Mouse (Mus musculus): ENCODE data around the gene Amer2.
"Not testable (repeated sequence)": the region's sequence is repeated elsewhere in the genome, so short reads cannot be mapped to it uniquely, and the experiment has no call there.

The Amer2 gene

DNA sequence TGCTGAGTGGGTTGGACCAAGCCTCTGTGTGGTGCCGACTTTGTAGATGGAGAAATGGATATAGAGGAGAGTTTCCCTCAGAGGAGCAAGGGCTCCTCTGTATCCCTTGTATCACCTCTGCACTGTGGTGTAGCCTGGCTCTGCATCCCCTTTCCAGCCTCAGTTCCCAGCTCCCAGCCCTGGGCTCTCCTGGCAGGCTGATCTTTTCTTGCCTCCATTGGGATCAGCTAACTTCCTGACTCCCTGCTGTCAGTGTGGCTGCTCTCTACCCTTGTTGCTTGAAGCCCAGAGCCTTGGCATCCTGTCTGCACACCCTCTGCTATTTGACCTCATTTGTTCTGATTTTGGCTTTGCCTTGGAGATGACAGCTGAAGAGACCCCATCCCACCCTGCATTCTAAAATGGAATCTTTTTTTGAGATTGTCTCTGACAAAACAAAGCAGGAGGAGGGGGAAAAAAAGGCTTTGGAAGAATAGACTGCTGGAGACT is at the start of gene Amer2:
Gene Amer2, plus strand, starts transcription at position 439 of the 489 bp plus-strand sequence.
- no peak for DNase-seq (ENCODE audit: low spot score in 2 of 2)

DNA sequence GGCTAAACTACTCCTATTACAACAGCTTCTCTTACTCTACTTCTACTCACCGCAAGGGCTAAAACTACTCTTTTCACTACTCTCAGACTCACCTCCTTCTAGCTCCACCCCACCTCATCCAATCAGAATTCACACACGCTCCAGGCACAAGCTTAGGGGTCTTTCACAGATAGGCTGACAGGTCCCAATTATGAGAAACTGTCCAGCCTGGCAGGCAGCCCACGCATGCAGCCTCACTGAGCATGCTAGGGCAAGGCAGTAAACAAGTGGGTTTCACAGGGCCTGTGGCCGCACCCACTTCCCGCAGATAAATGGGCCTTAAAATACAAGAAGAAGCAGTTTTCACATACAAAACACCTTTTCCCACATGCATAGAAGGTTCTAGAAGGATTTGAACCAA is 33.1 kb upstream of the Amer2 start:
- not testable (repeated sequence) for DNase-seq (ENCODE audit: low spot score in 2 of 2)

DNA sequence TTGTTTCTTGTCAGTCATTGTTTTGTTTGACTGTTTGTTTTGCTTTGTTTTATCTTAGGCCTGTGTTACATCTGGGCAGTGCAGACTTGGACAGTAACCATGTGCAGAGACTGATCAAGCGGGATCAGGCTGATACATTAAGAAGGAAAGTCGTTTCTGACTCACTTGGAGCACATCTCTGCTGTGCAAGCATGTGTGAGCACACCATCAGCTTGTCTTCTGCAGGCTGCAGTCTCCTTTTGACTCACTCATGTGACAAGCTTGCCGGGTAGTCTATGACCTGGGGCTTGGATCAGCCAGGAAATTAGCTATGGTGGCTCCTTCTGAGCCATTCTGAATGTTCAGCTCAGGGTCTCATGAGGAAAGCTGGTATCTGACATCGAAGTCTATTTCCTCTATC is 32.5 kb upstream of the Amer2 start:
- no peak for DNase-seq (ENCODE audit: low spot score in 2 of 2)

DNA sequence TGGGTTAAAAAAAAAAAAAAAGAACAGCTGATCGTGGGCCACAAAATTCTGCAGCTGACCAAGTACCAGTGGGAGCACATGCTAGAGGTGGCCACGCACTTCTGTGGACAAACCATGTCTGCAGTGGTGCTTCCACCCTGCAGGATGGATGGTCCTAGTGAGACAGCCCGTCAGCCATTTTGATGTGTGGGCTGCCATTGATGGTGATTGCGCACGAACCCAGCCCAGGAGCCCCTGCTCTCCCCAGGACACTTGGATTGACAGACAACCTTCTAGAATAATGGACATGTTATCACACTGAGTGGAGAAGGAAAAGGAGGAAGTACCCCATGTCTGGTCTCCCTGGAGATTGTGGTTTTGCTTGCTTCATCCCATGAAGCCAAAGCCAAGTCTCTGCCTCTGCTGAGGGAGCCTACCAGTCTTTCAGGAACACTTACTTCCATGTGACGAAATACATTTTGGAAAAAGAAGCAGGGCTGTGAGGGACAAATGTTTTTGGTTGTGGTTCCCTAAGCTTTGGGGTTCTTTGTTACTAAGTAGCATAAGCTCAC is 27.7 kb upstream of the Amer2 start:
- DNase-seq (ENCODE audit: low spot score in 2 of 2), result no peak

DNA sequence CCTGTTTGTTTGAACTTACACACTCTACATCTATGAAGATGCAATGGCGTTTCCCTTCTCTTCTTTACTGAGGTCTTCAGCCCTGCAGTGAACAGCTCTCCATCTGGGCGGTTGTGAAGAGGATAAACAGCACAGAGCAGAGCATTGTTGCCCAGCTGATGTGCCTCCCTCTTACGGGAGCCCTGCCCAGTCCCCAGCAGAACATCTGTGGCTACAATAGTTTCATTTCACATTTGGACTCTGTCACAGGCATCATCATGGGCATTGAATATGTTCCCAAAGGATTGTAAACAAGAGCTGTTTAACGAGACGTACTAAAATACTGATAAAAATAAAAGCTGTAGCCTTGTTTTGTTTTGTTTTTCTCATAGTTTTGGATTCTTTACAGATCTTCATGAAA is 14.7 kb upstream of the Amer2 start:
- no peak for DNase-seq (ENCODE audit: low spot score in 2 of 2)

DNA sequence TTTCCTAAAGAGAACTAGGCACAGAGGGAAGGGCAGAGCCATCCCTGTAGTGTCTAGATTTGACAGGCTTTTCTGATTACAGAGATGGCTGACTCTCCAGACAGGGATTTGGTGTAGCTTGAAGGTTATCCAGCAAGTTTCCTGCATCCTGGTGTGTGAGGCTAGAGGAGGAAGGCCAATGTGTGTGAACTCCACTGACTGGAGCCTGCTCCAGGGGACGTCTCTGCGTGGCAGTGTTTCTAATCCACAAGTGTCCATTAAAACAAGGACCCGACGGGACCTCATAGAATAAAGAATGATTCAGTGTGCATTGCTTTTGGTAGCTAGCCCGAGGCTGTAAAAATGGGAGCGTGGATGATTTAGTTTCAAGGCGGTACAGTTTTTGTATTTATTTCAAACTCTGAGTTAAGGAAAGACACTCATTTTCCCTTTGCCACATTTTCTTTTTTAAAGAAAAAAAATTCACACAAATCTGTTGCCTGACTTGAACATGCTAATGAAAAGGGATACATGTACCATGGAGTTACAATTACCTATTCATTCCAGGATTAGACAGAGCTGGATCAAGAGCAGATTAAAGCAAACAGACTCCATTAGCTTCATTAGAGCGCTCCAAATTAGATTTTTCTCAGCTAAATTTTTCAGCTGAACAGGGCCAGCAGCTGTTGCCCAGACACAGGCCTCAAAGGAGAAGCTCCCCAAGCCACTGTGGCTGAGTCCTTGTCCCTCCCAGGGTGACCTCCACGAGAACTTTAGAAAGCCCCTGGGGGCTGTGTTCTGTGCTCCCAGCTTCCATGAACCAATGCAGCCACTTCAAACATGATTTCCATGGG is 11.5 kb upstream of the Amer2 start:
- DNase-seq (ENCODE audit: low spot score in 2 of 2), result no peak

DNA sequence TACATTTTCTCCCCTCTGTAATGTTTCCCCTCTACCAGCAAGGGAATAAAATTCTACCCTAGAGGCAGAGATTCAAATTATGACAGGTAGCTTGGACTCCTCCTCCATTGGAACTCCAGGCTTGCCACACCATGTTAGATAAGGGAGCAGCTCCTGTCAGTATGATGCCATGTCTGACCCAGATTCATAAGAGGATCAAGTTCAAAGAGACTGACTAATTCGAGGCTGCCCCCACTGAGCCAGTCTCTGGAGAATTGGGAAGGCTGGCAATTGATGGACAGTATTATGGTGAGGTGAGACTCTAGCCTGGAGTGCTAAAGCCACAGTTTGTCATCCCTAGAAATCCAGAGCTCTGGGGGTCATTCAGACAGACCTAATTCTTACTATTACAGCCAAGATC is 6.3 kb upstream of the Amer2 start:
- no peak for DNase-seq (ENCODE audit: low spot score in 2 of 2)

DNA sequence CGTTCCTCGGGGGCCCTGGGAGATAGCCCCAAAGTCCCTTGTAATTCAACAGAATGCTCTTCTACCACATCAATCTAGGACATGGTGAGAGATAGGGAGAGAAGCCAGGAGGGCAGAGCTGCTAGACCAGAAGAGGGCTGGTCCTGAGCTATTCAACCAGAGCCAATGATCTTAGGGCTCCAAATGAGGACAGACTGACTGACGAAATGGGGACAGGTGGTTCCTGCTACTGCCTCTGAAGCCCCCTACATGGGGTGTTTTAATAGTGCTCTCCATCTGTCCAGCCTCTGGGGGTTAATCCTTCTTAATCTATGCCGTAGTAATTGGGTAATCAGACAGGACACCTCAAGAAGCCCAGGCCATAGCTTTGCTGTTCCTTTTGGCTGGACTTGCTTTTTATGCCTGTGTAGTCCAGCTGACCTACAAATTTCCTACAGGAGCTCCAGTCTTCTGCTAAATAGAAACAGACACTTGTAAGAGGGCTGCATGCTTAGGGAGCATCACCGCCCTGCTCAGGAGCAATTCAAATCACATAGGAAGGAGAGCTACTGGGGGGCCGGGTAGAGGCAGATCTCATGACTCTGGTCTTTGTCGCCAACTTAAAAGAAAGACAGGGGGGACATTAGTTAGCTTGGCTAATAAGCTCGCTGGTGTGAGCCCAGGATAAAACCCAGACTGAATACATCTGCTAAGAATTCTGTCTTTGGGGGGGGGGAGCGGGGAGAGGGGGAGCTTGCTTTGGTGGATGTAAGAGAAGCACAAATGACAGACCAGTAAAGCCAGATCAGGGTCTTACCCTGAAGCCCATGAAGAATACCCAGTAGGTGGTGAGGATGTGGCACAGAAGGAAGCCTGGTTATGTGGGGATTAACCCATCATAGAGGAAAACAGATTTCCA is 4.0 kb upstream of the Amer2 start:
- DNase-seq (ENCODE audit: low spot score in 2 of 2), result no peak

GRCm38 (mm10) chr14:60369667-60370315 is 3.3 kb upstream of the Amer2 start:
- no peak for DNase-seq (ENCODE audit: low spot score in 2 of 2)

DNA sequence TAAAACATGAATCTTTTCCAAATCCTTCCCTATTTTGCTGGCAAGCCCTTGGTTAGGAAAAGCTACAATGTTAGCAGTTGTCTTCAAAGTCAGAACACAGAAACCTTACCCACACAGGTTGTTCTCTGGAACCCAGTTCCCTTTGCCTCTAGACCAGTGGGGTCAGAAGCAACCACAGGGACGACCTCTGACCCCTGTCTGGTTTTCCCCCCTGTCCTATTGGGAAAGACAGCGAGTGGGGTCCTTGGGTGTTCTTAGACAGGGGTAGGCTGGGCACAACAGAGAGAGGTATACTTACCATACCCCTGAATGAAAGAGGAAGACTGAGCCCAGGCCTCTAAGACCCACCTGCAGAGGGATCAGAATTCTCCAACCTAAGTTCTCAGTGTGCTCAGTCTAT is 4.0 kb downstream of the Amer2 start:
- DNase-seq (ENCODE audit: low spot score in 2 of 2), result no peak

DNA sequence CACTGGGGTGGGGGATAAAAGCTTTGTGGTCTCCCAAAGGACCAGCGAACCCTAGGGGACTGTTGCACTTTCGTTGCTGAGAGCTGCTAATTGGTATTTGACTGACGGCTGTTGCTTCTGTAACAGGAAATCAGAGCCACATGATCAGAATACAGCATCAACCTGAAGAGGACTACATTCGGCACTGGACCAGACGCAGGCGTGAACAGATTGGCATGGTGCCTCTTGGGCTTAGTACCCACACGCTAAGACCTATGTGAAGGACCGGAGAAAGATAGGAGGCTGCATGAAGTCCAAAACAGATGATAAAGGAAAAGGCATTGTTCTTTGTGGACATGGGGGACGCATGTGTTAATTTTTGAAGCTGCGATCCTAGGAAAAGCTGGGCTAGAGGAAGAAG is 4.5 kb downstream of the Amer2 start:
- no peak for DNase-seq (ENCODE audit: low spot score in 2 of 2)

DNA sequence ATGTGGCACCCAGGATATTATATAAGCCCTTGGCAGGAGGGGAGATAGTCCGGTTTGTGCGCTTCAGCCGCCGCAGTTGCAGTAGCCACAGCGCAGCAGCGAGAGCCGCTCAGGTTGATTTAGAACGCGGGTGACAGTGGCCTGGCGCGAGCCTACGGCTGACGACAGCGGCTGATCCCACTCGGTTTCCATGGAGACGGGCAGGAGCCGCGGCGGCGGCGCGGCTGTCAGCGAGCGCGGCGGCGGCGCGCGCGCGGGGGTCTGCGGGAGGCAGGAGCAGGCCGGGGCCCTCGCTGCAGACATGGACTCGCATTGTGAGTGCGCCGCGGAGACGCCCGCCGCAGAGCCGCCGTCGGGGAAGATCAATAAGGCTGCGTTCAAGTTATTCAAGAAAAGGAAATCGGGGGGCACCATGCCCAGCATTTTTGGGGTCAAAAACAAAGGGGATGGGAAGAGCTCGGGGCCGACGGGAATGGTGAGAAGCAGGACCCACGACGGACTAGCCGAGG is 5.1 kb downstream of the Amer2 start:
- DNase-seq (ENCODE audit: low spot score in 2 of 2), result peak in 1 of 2 experiments; percentile 8

GRCm38 (mm10) chr14:60378566-60379322 is 5.7 kb downstream of the Amer2 start:
- peak; percentile 17 to 28 for DNase-seq (ENCODE audit: low spot score in 2 of 2)

- DNase-seq (ENCODE audit: low spot score in 2 of 2), result no peak
Measured at GRCm38 (mm10) chr14:60379323-60379957, 6.4 kb downstream of the Amer2 start.

GRCm38 (mm10) chr14:60379958-60380330 is 6.9 kb downstream of the Amer2 start:
- no peak for DNase-seq (ENCODE audit: low spot score in 2 of 2)

DNA sequence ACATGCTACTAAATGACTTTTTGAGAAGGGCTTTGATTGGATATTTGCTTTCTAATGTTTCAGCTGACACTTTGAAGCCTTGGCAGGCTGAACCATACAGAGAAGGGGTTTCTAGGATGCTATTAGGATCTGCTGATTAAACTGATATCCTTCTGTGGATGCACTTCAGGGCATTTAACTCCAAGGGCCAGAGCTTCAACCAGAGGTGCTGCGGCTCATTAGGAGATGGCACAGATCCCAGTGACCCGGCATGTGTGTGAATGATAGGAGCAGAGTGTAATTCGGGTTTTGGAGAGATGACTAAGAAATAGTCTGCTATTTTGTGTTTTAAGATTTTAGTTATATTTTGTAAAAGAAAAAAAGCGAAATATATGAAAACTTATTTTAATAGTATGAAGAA is 8.6 kb downstream of the Amer2 start:
- no peak for DNase-seq (ENCODE audit: low spot score in 2 of 2)

DNA sequence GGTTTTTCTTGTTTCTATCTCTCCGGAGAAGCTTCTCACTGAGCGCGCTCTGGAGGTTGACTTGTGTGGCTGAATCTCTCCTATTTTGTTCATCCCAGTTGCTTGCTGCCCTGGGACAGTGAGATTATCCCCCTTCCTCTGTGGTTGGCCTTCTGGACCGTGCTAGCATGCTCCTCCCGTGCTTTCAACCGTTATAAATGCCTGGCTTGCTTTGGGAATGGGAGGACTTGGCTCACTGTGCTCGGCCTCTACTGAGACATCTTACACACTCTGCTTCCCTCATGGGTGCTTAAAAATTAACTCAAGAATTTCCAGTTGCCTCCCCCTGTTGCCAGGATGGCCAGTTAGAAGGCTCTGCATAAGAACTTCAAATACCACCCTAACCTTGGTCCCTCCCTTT is 10.8 kb downstream of the Amer2 start:
- DNase-seq (ENCODE audit: low spot score in 2 of 2), result no peak

- no peak for DNase-seq (ENCODE audit: low spot score in 2 of 2)
Measured at GRCm38 (mm10) chr14:60384269-60384668, 11.2 kb downstream of the Amer2 start.

GRCm38 (mm10) chr14:60385079-60385643 is 12.1 kb downstream of the Amer2 start:
- no peak for DNase-seq (ENCODE audit: low spot score in 2 of 2)

All from urinary bladder, postnatal 36 days (tissue).